Mouse (Mus musculus): ENCODE data around the gene Dact3. TPM values are rescaled to one million over a fixed set of nuclear protein-coding genes. Genes with fewer than 3 reads are reported as not detected.

Gene Dact3
- total and polyA plus RNA-seq, 3 experiments, result 0.31 to 2.1 TPM; not detected in 1

DNA sequence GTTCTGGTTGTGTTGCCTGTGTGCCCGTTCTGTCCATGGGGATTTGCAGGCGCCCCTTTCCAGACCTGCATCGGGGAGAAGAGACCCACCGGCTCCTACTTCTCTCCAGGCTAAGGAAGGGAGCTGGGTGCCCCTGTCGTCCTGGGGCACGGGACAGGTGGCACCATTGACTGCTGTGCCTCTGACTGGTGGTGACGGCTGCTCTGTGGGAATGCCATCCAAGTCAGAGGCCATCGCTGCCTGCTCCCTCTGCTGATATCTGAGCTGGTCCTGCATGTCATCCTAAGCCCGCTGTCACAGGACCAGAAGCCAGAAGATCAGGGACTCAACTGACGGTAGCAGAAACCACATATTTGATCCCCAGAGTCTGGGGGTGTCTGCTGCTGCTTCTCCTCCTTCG is 33.7 kb downstream of the Dact3 start:
- peaks cover 27% of the 10 kb centered on the region for H3K79me2 ChIP-seq (ENCODE audit: control insufficient read depth, insufficient read depth, low read length, poor library complexity)
- no peak for DNase-seq (ENCODE audit: low read depth, low spot score)
- H3K27ac ChIP-seq (ENCODE audit: control insufficient read depth, low read depth, low read length), result peak overlapping the region; percentile 3; the same call in 1 of the 2 replicates
- H3K27me3 ChIP-seq (ENCODE audit: control insufficient read depth in 1 of 2, insufficient read depth in 2 of 2, low read length in 2 of 2), result no peaks in the 10 kb centered on the region
- peaks cover 0 to 24% of the 10 kb centered on the region in 2 experiments for H3K36me3 ChIP-seq (ENCODE audit: control insufficient read depth in 1 of 2, insufficient read depth in 2 of 2, low read length in 2 of 2)
- H3K9ac ChIP-seq (ENCODE audit: control insufficient read depth, low read depth, low read length, poor library complexity, severe bottlenecking), result no peak overlapping the region
- TF ChIP-seq JUND (IDR thresholded peaks at IDR 0.05; ENCODE audit: low read depth, low read length), result no peak
- TF ChIP-seq MAFK (IDR thresholded peaks at IDR 0.05; ENCODE audit: borderline replicate concordance, low read depth, low read length), result no peak
- no peak for TF ChIP-seq NRF1 (IDR thresholded peaks at IDR 0.05; ENCODE audit: insufficient read depth, low read depth, low read length, poor library complexity, severe bottlenecking)
- no peak for TF ChIP-seq BHLHE40 (IDR thresholded peaks at IDR 0.05; ENCODE audit: borderline replicate concordance, low read depth, low read length)
- TF ChIP-seq POLR2AphosphoS2 (IDR thresholded peaks at IDR 0.05; ENCODE audit: low read length), result no peak
- no peaks in the 10 kb centered on the region for H3K9me3 ChIP-seq (replicated peaks; ENCODE audit: insufficient read depth, low read length)
- H3K4me3 ChIP-seq (ENCODE audit: control insufficient read depth in 1 of 2, insufficient read depth in 1 of 2, low read depth in 2 of 2, low read length in 2 of 2), result 0 out of 4 replicates have a peak overlapping the region, but pooled peaks of 1 of the 2 experiments have one; percentile 57
- H3K4me1 ChIP-seq (ENCODE audit: control insufficient read depth in 1 of 2, insufficient read depth in 2 of 2, low read length in 2 of 2), result peaks cover 4 to 33% of the 10 kb centered on the region in 2 experiments

DNA sequence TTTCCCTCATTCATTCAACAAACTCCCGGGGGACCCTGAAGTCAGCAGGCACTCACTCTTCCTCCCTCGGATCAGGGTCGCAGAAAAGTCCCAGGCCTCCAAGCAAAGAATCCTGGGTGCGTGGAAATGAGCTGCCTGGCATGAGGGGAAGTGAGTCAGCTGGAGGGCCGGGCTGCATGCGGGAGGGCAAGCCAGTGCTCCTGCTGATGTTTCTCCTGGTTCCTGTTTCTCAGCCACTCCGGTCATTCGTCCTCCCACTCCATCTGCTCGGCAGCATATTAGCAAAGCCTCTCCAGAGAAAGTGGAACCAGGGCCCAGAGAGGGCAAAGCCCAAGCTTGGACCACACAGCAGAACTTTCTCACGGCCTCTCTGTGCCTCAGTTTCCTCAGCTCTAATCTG is 34.8 kb downstream of the Dact3 start:
- H3K4me1 ChIP-seq (ENCODE audit: control insufficient read depth in 1 of 2, insufficient read depth in 2 of 2, low read length in 2 of 2), result peaks cover 4 to 37% of the 10 kb centered on the region in 2 experiments
- no peaks in the 10 kb centered on the region for H3K9me3 ChIP-seq (replicated peaks; ENCODE audit: insufficient read depth, low read length)
- H3K4me3 ChIP-seq (ENCODE audit: control insufficient read depth in 1 of 2, insufficient read depth in 1 of 2, low read depth in 2 of 2, low read length in 2 of 2), result no peak overlapping the region
- H3K27me3 ChIP-seq (ENCODE audit: control insufficient read depth in 1 of 2, insufficient read depth in 2 of 2, low read length in 2 of 2), result no peaks in the 10 kb centered on the region
- H3K27ac ChIP-seq (ENCODE audit: control insufficient read depth, low read depth, low read length), result peak overlapping the region; percentile 40
- TF ChIP-seq ZKSCAN1 (IDR thresholded peaks at IDR 0.05; ENCODE audit: low read depth, low read length), result no peak
- no peak for TF ChIP-seq EP300 (IDR thresholded peaks at IDR 0.05; ENCODE audit: low read depth in 1 of 2, low read length in 2 of 2)
- no peak for TF ChIP-seq RAD21 (IDR thresholded peaks at IDR 0.05; ENCODE audit: low read depth, low read length)
- TF ChIP-seq ZC3H11A (IDR thresholded peaks at IDR 0.05; ENCODE audit: low read depth, low read length), result no peak
- no peak for TF ChIP-seq SIN3A (IDR thresholded peaks at IDR 0.05; ENCODE audit: low read length)
- peak overlapping the region; percentile 28 for H3K9ac ChIP-seq (ENCODE audit: control insufficient read depth, low read depth, low read length, poor library complexity, severe bottlenecking)
- peaks cover 0 to 23% of the 10 kb centered on the region in 2 experiments for H3K36me3 ChIP-seq (ENCODE audit: control insufficient read depth in 1 of 2, insufficient read depth in 2 of 2, low read length in 2 of 2)
- peaks cover 27% of the 10 kb centered on the region for H3K79me2 ChIP-seq (ENCODE audit: control insufficient read depth, insufficient read depth, low read length, poor library complexity)
- DNase-seq (ENCODE audit: low read depth, low spot score), result peak; percentile 61

DNA sequence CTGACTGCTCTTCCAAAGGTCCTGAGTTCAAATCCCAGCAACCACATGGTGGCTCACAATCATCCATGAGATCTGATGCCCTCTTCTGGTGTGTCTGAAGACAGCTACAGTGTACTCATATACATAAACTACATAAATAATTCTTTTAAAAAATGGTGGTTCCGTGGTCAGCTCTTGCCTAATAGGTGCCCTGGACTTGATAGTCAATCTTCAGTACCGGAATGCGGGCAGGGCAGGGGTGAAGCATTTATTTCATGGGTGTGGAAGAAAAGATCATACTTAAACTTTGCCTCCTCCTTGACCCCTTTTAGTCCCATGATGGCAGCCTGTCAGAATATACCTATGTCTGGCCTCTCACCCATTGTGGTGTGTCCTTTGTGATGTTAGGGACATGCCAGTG is 36.8 kb downstream of the Dact3 start:
- no peak overlapping the region for H3K27ac ChIP-seq (ENCODE audit: control insufficient read depth, low read depth, low read length)
- TF ChIP-seq ETS1 (IDR thresholded peaks at IDR 0.05; ENCODE audit: low read depth, low read length), result no peak
- TF ChIP-seq TAL1 (IDR thresholded peaks at IDR 0.05; ENCODE audit: low read length), result no peak
- no peak for TF ChIP-seq GATA1 (IDR thresholded peaks at IDR 0.05; ENCODE audit: low read depth, low read length)
- TF ChIP-seq TBP (IDR thresholded peaks at IDR 0.05; ENCODE audit: low read depth, low read length), result no peak
- no peak for TF ChIP-seq MYC (IDR thresholded peaks at IDR 0.05; ENCODE audit: low read depth, low read length)
- no peak for TF ChIP-seq ZNF384 (IDR thresholded peaks at IDR 0.05; ENCODE audit: low read depth, low read length)
- TF ChIP-seq MYB (IDR thresholded peaks at IDR 0.05; ENCODE audit: low read depth, low read length), result no peak
- no peak for TF ChIP-seq SMC3 (IDR thresholded peaks at IDR 0.05; ENCODE audit: low read depth, low read length)
- no peak; a peak in 1 of 6 replicates for TF ChIP-seq CTCF (IDR thresholded peaks at IDR 0.05 in 2 of 3, conservative IDR thresholded peaks at IDR 0.05 in 1 of 3; ENCODE audit: control insufficient read depth in 1 of 3, insufficient read depth in 1 of 3, low read depth in 2 of 3, low read length in 3 of 3, poor library complexity in 1 of 3, severe bottlenecking in 1 of 3)
- TF ChIP-seq HCFC1 (IDR thresholded peaks at IDR 0.05; ENCODE audit: low read depth, low read length), result no peak
- no peak; the same call in 1 of the 2 replicates for TF ChIP-seq RAD21 (IDR thresholded peaks at IDR 0.05; ENCODE audit: low read depth, low read length)
- no peaks in the 10 kb centered on the region for H3K9me3 ChIP-seq (replicated peaks; ENCODE audit: insufficient read depth, low read length)
- no peak overlapping the region for H3K4me3 ChIP-seq (ENCODE audit: control insufficient read depth in 1 of 2, insufficient read depth in 1 of 2, low read depth in 2 of 2, low read length in 2 of 2)
- peaks cover 21% of the 10 kb centered on the region for H3K79me2 ChIP-seq (ENCODE audit: control insufficient read depth, insufficient read depth, low read length, poor library complexity)
- H3K27me3 ChIP-seq (ENCODE audit: control insufficient read depth in 1 of 2, insufficient read depth in 2 of 2, low read length in 2 of 2), result no peaks in the 10 kb centered on the region
- H3K9ac ChIP-seq (ENCODE audit: control insufficient read depth, low read depth, low read length, poor library complexity, severe bottlenecking), result no peak overlapping the region
- no peak for DNase-seq (ENCODE audit: low read depth, low spot score)
- peaks cover 0 to 20% of the 10 kb centered on the region in 2 experiments for H3K36me3 ChIP-seq (ENCODE audit: control insufficient read depth in 1 of 2, insufficient read depth in 2 of 2, low read length in 2 of 2)
- H3K4me1 ChIP-seq (ENCODE audit: control insufficient read depth in 1 of 2, insufficient read depth in 2 of 2, low read length in 2 of 2), result peaks cover 2 to 27% of the 10 kb centered on the region in 2 experiments

Measured in MEL (cell line).